Mouse (Mus musculus) heart, postnatal 0 days (tissue): ENCODE data around the gene C1qtnf2.

Experiments used
- CTCF ChIP-seq: IDR thresholded peaks from 2 replicates; pipeline ENCODE4 v1.5.1; 2016; ENCODE audit warnings: antibody characterized with exemption, control low read depth, low read depth
- EP300 ChIP-seq: IDR thresholded peaks from 2 replicates; pipeline ENCODE4 v1.6.1; 2016; ENCODE audit warnings: antibody characterized with exemption, low read depth

DNA sequence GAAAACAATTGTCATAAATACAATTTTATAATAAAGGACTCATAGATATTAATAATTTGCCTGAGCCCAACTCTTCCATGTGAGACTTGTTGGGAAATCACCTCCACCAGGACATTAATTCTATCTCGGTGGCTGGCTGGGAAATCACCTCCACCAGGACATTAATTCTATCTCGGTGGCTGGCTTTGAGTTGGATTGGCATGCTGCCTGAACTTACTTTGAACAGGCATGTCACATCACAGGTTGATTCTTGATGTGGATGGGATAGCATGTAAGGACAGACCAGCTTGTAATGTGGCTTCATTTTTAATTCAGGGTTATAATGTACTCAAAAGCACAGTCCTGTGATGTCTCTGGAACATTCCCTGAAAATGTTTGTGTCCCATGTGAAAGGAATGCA, 24.2 kb upstream of the C1qtnf2 start:
- no peak for TF ChIP-seq CTCF
- no peak for TF ChIP-seq EP300
